Mouse (Mus musculus): ENCODE measurements around the gene Magee2. TPM values are rescaled to one million over a fixed set of nuclear protein-coding genes. Genes with fewer than 3 reads are reported as not detected.

The Magee2 gene
- 0.29 to 0.38 TPM in 2 of 4 replicates, not detected in the others for total RNA-seq (2023; ENCODE audit: inconsistent age)

GRCm38 (mm10) chrX:104856751-104857341, at the start of gene Magee2:
Gene Magee2, minus strand, starts transcription at chrX:104857267.

Other genes with a start within 250 kb of the Magee2 start
- gene Zdhhc15, start 186.2 kb downstream of the Magee2 start, total RNA-seq (2023; ENCODE audit: inconsistent age), result 0.18 to 0.27 TPM in 2 of 4 replicates, not detected in the others
- 65.7 to 69.8 TPM (median 68.8 TPM) in 4 replicates for gene Pbdc1, start 222.5 kb upstream of the Magee2 start, total RNA-seq (2023; ENCODE audit: inconsistent age)

Measured in B cell, adult (primary cell).